Mouse (Mus musculus): ENCODE results near the gene Cap2. TPM values are rescaled to one million over a fixed set of nuclear protein-coding genes. Genes with fewer than 3 reads are reported as not detected.
A peak's percentile ranks its signal among the peaks of the same experiment; 100 is the strongest.

Cap2 gene
- 17.5 and 21.9 TPM in 2 replicates for total RNA-seq (2014; rRNA removed)
- 11.7 and 13.1 TPM in 2 replicates for polyA plus RNA-seq (2015; fragmentation: Nextera tagmentation; extraction: Ambion mirVana)

DNA sequence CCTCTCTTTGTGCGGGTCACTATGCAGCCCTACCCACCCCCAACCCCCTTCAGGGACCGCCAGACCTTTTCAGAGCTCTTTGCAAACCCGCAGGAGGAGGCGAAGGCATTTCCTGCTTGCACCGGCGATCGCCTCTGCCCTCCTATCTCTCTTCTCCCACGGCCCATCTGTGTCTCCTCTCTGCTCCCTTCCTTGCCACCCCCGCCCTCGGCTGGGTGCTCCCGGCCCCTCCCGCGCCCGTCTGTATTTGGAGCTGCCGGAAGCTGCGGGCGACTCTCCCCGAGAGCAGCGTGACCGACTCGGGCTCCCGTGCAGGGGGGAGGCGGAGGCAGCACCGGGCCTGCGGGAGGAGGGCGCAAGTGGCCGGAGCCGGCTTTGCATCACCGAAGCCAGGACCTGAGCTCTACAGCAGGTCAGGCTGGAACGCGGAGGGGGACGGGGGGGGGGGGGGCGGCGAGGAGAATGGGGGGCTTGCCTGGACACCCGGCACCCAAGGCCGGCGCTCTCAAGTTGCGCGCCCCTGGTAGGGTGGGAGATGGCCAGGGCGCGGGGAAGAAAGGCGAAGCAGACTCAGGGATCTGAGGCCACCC, at the start of gene Cap2:
Gene Cap2 (plus strand): TSS at position 49 of the 590 bp plus-strand sequence.
- peak; percentile 19 for TF ChIP-seq CTCF (IDR thresholded peaks at IDR 0.05)
- peak; percentile 62; the same call in 1 of the 2 replicates for ATAC-seq (ENCODE audit: low FRiP score)
- H3K27ac ChIP-seq (ENCODE audit: low read depth, low read length) = no peak within 1 kb of the TSS

DNA sequence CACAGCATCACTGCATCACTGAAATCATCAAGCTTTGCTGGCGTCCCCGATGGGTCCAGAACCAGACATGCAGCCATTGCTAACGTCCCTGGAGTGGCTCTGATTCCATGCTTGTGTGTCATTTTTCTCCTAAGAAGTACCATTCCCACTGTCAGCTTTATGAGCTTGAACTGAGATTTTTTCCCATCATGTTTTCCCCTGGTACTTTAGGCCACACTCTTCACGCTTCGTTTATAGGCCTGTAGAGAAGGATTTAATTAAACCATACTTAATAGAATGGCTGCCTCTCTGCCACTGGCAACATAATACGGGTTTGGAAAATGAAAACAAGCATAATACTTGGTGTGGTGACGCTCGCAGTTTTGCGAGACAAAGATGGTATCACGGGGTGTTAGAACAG, 42.1 kb upstream of the Cap2 start:
- peak overlapping the region; percentile 38 for H3K27ac ChIP-seq (ENCODE audit: low read depth, low read length)
- ATAC-seq (ENCODE audit: low FRiP score) (no peak), DNase-seq (ENCODE audit: low spot score) (peak; percentile 30)
- H3K36me3 ChIP-seq (ENCODE audit: insufficient read depth, low read length) = no peaks in the 10 kb centered on the region
- WGBS = 63% methylated on average over 10 of the region's 10 CpGs
- no peak for TF ChIP-seq CTCF (IDR thresholded peaks at IDR 0.05)
- no peaks in the 10 kb centered on the region for H3K4me1 ChIP-seq (ENCODE audit: insufficient read depth, low read length)
- no peaks in the 10 kb centered on the region for H3K27me3 ChIP-seq (ENCODE audit: insufficient read depth, low read length)
- no peaks in the 10 kb centered on the region for H3K9me3 ChIP-seq (ENCODE audit: low read length)
- H3K9ac ChIP-seq (replicated peaks; ENCODE audit: low read length, poor library complexity, severe bottlenecking) = no peak overlapping the region
- H3K4me3 ChIP-seq (ENCODE audit: low read depth, low read length) = no peak overlapping the region
- no peak overlapping the region for H3K4me2 ChIP-seq (ENCODE audit: low read depth, low read length, poor library complexity, severe bottlenecking)

More for the DNA sequence above, at the start of gene Cap2:
- Histone ChIP-seq H3K4me2 (ENCODE audit: low read depth, low read length, poor library complexity, severe bottlenecking) (peak within 1 kb of the TSS; percentile 88), H3K9me3 (ENCODE audit: low read length) (no peaks in the 10 kb centered on the region), H3K9ac (replicated peaks; ENCODE audit: low read length, poor library complexity, severe bottlenecking) (peak within 1 kb of the TSS; percentile 57), H3K4me1 (ENCODE audit: insufficient read depth, low read length) (no peaks in the 10 kb centered on the region), H3K4me3 (ENCODE audit: low read depth, low read length) (peak within 1 kb of the TSS; percentile 63), H3K27me3 (ENCODE audit: insufficient read depth, low read length) (no peaks in the 10 kb centered on the region), H3K36me3 (ENCODE audit: insufficient read depth, low read length) (no peaks in the 10 kb centered on the region)
- DNase-seq (ENCODE audit: low spot score) = peak; percentile 32
- WGBS = under 1% methylated on average over 33 of the region's 42 CpGs

- no peak for ATAC-seq (ENCODE audit: low FRiP score)
These were observed 39.4 kb upstream of the Cap2 start for GRCm38 (mm10) chr13:46462280-46462679.

GRCm38 (mm10) chr13:46463764-46464163, 37.9 kb upstream of the Cap2 start:
- no peak for DNase-seq (ENCODE audit: low spot score)
- Histone ChIP-seq H3K4me1 (ENCODE audit: insufficient read depth, low read length) (no peaks in the 10 kb centered on the region), H3K27me3 (ENCODE audit: insufficient read depth, low read length) (no peaks in the 10 kb centered on the region), H3K4me2 (ENCODE audit: low read depth, low read length, poor library complexity, severe bottlenecking) (no peak overlapping the region), H3K9ac (replicated peaks; ENCODE audit: low read length, poor library complexity, severe bottlenecking) (no peak overlapping the region), H3K36me3 (ENCODE audit: insufficient read depth, low read length) (no peaks in the 10 kb centered on the region), H3K27ac (ENCODE audit: low read depth, low read length) (no peak overlapping the region), H3K4me3 (ENCODE audit: low read depth, low read length) (no peak overlapping the region), H3K9me3 (ENCODE audit: low read length) (no peaks in the 10 kb centered on the region)
- no peak for TF ChIP-seq CTCF (IDR thresholded peaks at IDR 0.05)
- WGBS = 83% methylated on average over 3 of the region's 3 CpGs
- no peak for ATAC-seq (ENCODE audit: low FRiP score)

More at GRCm38 (mm10) chr13:46462280-46462679, 39.4 kb upstream of the Cap2 start:
- no peaks in the 10 kb centered on the region for H3K9me3 ChIP-seq (ENCODE audit: low read length)
- TF ChIP-seq CTCF (IDR thresholded peaks at IDR 0.05) = no peak
- no peak overlapping the region for H3K27ac ChIP-seq (ENCODE audit: low read depth, low read length)
- no peaks in the 10 kb centered on the region for H3K4me1 ChIP-seq (ENCODE audit: insufficient read depth, low read length)
- DNase-seq (ENCODE audit: low spot score) = no peak
- no peak overlapping the region for H3K9ac ChIP-seq (replicated peaks; ENCODE audit: low read length, poor library complexity, severe bottlenecking)
- H3K27me3 ChIP-seq (ENCODE audit: insufficient read depth, low read length) = no peaks in the 10 kb centered on the region
- 90% methylated on average over 4 of the region's 4 CpGs for WGBS
- no peak overlapping the region for H3K4me3 ChIP-seq (ENCODE audit: low read depth, low read length)
- H3K36me3 ChIP-seq (ENCODE audit: insufficient read depth, low read length) = no peaks in the 10 kb centered on the region
- H3K4me2 ChIP-seq (ENCODE audit: low read depth, low read length, poor library complexity, severe bottlenecking) = no peak overlapping the region

- no peak overlapping the region for H3K4me2 ChIP-seq (ENCODE audit: low read depth, low read length, poor library complexity, severe bottlenecking)
- no peaks in the 10 kb centered on the region for H3K36me3 ChIP-seq (ENCODE audit: insufficient read depth, low read length)
- DNase-seq (ENCODE audit: low spot score) = no peak
- WGBS = 65% methylated on average over 8 of the region's 8 CpGs
- no peak overlapping the region for H3K4me3 ChIP-seq (ENCODE audit: low read depth, low read length)
- no peak overlapping the region for H3K27ac ChIP-seq (ENCODE audit: low read depth, low read length)
- TF ChIP-seq CTCF (IDR thresholded peaks at IDR 0.05) = no peak
- H3K4me1 ChIP-seq (ENCODE audit: insufficient read depth, low read length) = no peaks in the 10 kb centered on the region
- H3K27me3 ChIP-seq (ENCODE audit: insufficient read depth, low read length) = no peaks in the 10 kb centered on the region
- H3K9me3 ChIP-seq (ENCODE audit: low read length) = no peaks in the 10 kb centered on the region
- no peak overlapping the region for H3K9ac ChIP-seq (replicated peaks; ENCODE audit: low read length, poor library complexity, severe bottlenecking)
- ATAC-seq (ENCODE audit: low FRiP score) = no peak
These were observed 33.4 kb upstream of the Cap2 start for GRCm38 (mm10) chr13:46468251-46468650.

DNA sequence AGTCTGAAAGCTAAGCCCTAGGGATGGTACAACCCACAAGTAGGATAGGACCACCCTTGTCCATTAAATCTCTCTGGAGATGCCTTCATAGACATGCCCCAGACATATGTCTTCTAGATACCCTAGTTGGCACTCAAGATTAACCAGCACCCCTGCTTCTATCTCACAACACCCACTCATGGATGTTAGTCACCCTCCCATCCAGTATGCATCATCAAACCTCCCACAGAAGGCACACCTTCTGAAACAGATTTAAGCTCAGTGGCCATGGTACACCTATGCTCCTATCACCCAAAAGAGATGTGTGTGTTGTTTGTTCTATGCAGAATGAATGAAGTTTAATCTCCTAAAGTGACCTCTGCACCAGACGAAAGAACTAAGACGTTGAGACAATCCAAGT, 32.1 kb upstream of the Cap2 start:
- WGBS = 94% methylated on average over 2 of the region's 2 CpGs
- Histone ChIP-seq H3K9ac (replicated peaks; ENCODE audit: low read length, poor library complexity, severe bottlenecking) (no peak overlapping the region), H3K4me2 (ENCODE audit: low read depth, low read length, poor library complexity, severe bottlenecking) (no peak overlapping the region), H3K27ac (ENCODE audit: low read depth, low read length) (no peak overlapping the region), H3K36me3 (ENCODE audit: insufficient read depth, low read length) (no peaks in the 10 kb centered on the region), H3K4me1 (ENCODE audit: insufficient read depth, low read length) (no peaks in the 10 kb centered on the region), H3K9me3 (ENCODE audit: low read length) (no peaks in the 10 kb centered on the region), H3K27me3 (ENCODE audit: insufficient read depth, low read length) (no peaks in the 10 kb centered on the region), H3K4me3 (ENCODE audit: low read depth, low read length) (no peak overlapping the region)
- TF ChIP-seq CTCF (IDR thresholded peaks at IDR 0.05) = no peak
- DNase-seq (ENCODE audit: low spot score) = no peak
- ATAC-seq (ENCODE audit: low FRiP score) = no peak

Measured in midbrain, postnatal 0 days (tissue).